Comparison of ENCODE assay signal across 8 mouse cellular contexts in genomic region chr8:125133685-125134114, GRCm38 (mm10).
DNase-seq lines count a peak whose midpoint lies in the region; ATAC-seq and TF ChIP-seq lines count a peak whose summit lies in the region.

No protein-coding gene starts in this region.

- no peak overlapping the region for H3K4me2 ChIP-seq in liver, embryonic 12.5 days
- H3K4me2 ChIP-seq in midbrain, embryonic 11.5 days, result no peak overlapping the region

- peak; percentile 39 for DNase-seq in gastrocnemius, adult 2 months
- no peak for DNase-seq in gastrocnemius, postnatal 4 days (ENCODE audit: low spot score in 2 of 2)
- DNase-seq in c-Kit-negative CD71-positive TER-119-positive erythroid progenitor cells, embryonic 14.5 days (ENCODE audit: low read depth, low spot score), result peak; percentile 5
- DNase-seq in heart, postnatal 36 days, result peak; percentile 61 to 72
- DNase-seq in testis, postnatal 14 days (ENCODE audit: low spot score), result peak; percentile 84
- DNase-seq in midbrain, embryonic 11.5 days (ENCODE audit: low spot score, missing footprints), result no peak

- H3K27ac ChIP-seq in gastrocnemius, adult 2 months, result no peak overlapping the region
- H3K27ac ChIP-seq in liver, embryonic 12.5 days, result no peak overlapping the region
- H3K27ac ChIP-seq in midbrain, embryonic 11.5 days (ENCODE audit: low read depth, low read length), result no peak overlapping the region

- H3K4me3 ChIP-seq in gastrocnemius, adult 2 months, result no peak overlapping the region
- no peak overlapping the region for H3K4me3 ChIP-seq in liver, embryonic 12.5 days
- no peak overlapping the region for H3K4me3 ChIP-seq in midbrain, embryonic 11.5 days (ENCODE audit: low read depth, low read length)

- intact Hi-C loops in gastrocnemius, adult 2 months (cut with DNase I), result no loop called here
- intact Hi-C loops in heart, postnatal 36 days (cut with DNase I), result loop anchor here (2.0 to 5.0 kb wide), 2 partner anchors 61 to 439 kb away; no protein-coding TSS in a partner anchor

- no peak overlapping the region for H3K9ac ChIP-seq in liver, embryonic 12.5 days
- H3K9ac ChIP-seq in midbrain, embryonic 11.5 days (ENCODE audit: low read length), result no peak overlapping the region

- no peak for TF ChIP-seq CTCF in gastrocnemius, adult 2 months (IDR thresholded peaks at IDR 0.05)

- no peaks in the 10 kb centered on the region for H3K9me3 ChIP-seq in liver, embryonic 12.5 days (replicated peaks)
- no peaks in the 10 kb centered on the region for H3K9me3 ChIP-seq in midbrain, embryonic 11.5 days (ENCODE audit: control insufficient read depth, low read length)

- WGBS in liver, embryonic 12.5 days (ENCODE audit: insufficient replicate concordance), result 23% methylated on average over 11 of the region's 11 CpGs
- WGBS in midbrain, embryonic 11.5 days, result 79% methylated on average over 11 of the region's 11 CpGs

- no peaks in the 10 kb centered on the region for H3K36me3 ChIP-seq in liver, embryonic 12.5 days
- H3K36me3 ChIP-seq in midbrain, embryonic 11.5 days (ENCODE audit: control insufficient read depth, insufficient read depth, low read length), result no peaks in the 10 kb centered on the region

- H3K27me3 ChIP-seq in liver, embryonic 12.5 days (replicated peaks), result peaks cover 10% of the 10 kb centered on the region
- H3K27me3 ChIP-seq in midbrain, embryonic 11.5 days (ENCODE audit: control insufficient read depth, insufficient read depth, low read length), result no peaks in the 10 kb centered on the region

- peak; percentile 82 for ATAC-seq in liver, embryonic 12.5 days
- ATAC-seq in megakaryocyte, adult 5-6 weeks (ENCODE audit: poor library complexity, severe bottlenecking), result no peak
- no peak for ATAC-seq in midbrain, embryonic 11.5 days (ENCODE audit: low FRiP score)

- H3K4me1 ChIP-seq in liver, embryonic 12.5 days, result peaks cover 10% of the 10 kb centered on the region
- H3K4me1 ChIP-seq in midbrain, embryonic 11.5 days (ENCODE audit: control insufficient read depth, insufficient read depth, low read length), result peaks cover 2% of the 10 kb centered on the region; the same call in 1 of the 2 replicates

Comparison
In these comparisons a context has a peak if more than half of its experiments do, and no peak if none do; other contexts are left out.
1. DNase-seq: peak in gastrocnemius, adult 2 months (single experiment), c-Kit-negative CD71-positive TER-119-positive erythroid progenitor cells, embryonic 14.5 days (single experiment), heart, postnatal 36 days (2 of 2) and testis, postnatal 14 days (single experiment); none in gastrocnemius, postnatal 4 days (0 of 2) and midbrain, embryonic 11.5 days (single experiment).